Mouse (Mus musculus): ENCODE data around the gene Gm49383. TPM values are rescaled to one million over a fixed set of nuclear protein-coding genes. Genes with fewer than 3 reads are reported as not detected.

Gene Gm49383
- total and polyA plus RNA-seq, 2 experiments from 2014 or later = 0.38 to 5.3 TPM

GRCm38 (mm10) chr12:69197378-69198163 lies 667 bp upstream of the Gm49383 start:
- peak; percentile 36 for DNase-seq (ENCODE audit: low spot score)
- peak overlapping the region; percentile 91 for H3K4me2 ChIP-seq (ENCODE audit: low read depth, low read length, poor library complexity, severe bottlenecking)
- WGBS = 0% methylated on average over 94 of the region's 94 CpGs
- no peaks in the 10 kb centered on the region for H3K27me3 ChIP-seq (ENCODE audit: insufficient read depth, low read length)
- H3K9ac ChIP-seq (replicated peaks; ENCODE audit: low read length, poor library complexity, severe bottlenecking) = peak overlapping the region; percentile 86
- TF ChIP-seq CTCF (IDR thresholded peaks at IDR 0.05) = no peak
- no peaks in the 10 kb centered on the region; the same call in 1 of the 2 replicates for H3K36me3 ChIP-seq (ENCODE audit: insufficient read depth, low read length)
- peak overlapping the region; percentile 94 for H3K27ac ChIP-seq (ENCODE audit: low read depth, low read length)
- ATAC-seq (ENCODE audit: low FRiP score) = peak; percentile 86
- H3K4me3 ChIP-seq (ENCODE audit: low read depth, low read length) = peak overlapping the region; percentile 94
- no peaks in the 10 kb centered on the region for H3K9me3 ChIP-seq (ENCODE audit: low read length)
- H3K4me1 ChIP-seq (ENCODE audit: insufficient read depth, low read length) = peaks cover 3% of the 10 kb centered on the region; the same call in 1 of the 2 replicates

- Histone ChIP-seq H3K4me2 (ENCODE audit: low read depth, low read length, poor library complexity, severe bottlenecking) (no peak overlapping the region), H3K9ac (replicated peaks; ENCODE audit: low read length, poor library complexity, severe bottlenecking) (no peak overlapping the region), H3K27ac (ENCODE audit: low read depth, low read length) (no peak overlapping the region), H3K9me3 (ENCODE audit: low read length) (no peaks in the 10 kb centered on the region), H3K4me3 (ENCODE audit: low read depth, low read length) (no peak overlapping the region), H3K36me3 (ENCODE audit: insufficient read depth, low read length) (no peaks in the 10 kb centered on the region), H3K4me1 (ENCODE audit: insufficient read depth, low read length) (peaks cover 3% of the 10 kb centered on the region; the same call in 1 of the 2 replicates), H3K27me3 (ENCODE audit: insufficient read depth, low read length) (no peaks in the 10 kb centered on the region)
- 91% methylated on average over 2 of the region's 2 CpGs for WGBS
- no peak for TF ChIP-seq CTCF (IDR thresholded peaks at IDR 0.05)
- no peak for DNase-seq (ENCODE audit: low spot score)
- no peak for ATAC-seq (ENCODE audit: low FRiP score)
Measured at GRCm38 (mm10) chr12:69192637-69193036, 4.3 kb downstream of the Gm49383 start.

GRCm38 (mm10) chr12:69191396-69191795 lies 5.5 kb downstream of the Gm49383 start:
- Histone ChIP-seq H3K27me3 (ENCODE audit: insufficient read depth, low read length) (no peaks in the 10 kb centered on the region), H3K4me1 (ENCODE audit: insufficient read depth, low read length) (peaks cover 7% of the 10 kb centered on the region; the same call in 1 of the 2 replicates), H3K27ac (ENCODE audit: low read depth, low read length) (no peak overlapping the region), H3K4me2 (ENCODE audit: low read depth, low read length, poor library complexity, severe bottlenecking) (no peak overlapping the region), H3K36me3 (ENCODE audit: insufficient read depth, low read length) (no peaks in the 10 kb centered on the region), H3K4me3 (ENCODE audit: low read depth, low read length) (no peak overlapping the region), H3K9me3 (ENCODE audit: low read length) (no peaks in the 10 kb centered on the region), H3K9ac (replicated peaks; ENCODE audit: low read length, poor library complexity, severe bottlenecking) (no peak overlapping the region)
- DNase-seq (ENCODE audit: low spot score) = no peak
- ATAC-seq (ENCODE audit: low FRiP score) = no peak
- WGBS = 92% methylated on average over 5 of the region's 5 CpGs
- no peak for TF ChIP-seq CTCF (IDR thresholded peaks at IDR 0.05)

DNA sequence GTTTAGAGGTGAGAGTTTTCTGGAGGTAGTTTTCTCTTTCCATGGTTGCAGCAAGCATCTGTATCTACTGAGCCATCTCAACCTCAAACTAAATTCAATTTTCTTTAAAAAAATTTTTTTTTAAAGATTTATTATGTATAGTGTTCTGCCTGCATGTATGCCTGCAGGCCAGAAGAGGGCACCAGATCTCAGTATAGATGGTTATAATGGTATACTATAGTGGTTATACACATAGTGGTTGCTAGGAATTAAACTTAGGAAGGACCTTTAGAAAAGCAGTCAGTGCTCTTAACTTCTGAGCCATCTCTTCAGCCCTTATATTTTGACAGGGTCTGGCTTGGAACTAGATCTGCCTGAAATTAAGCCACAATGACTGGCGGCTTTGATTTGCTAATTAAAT lies 6.4 kb downstream of the Gm49383 start:
- Histone ChIP-seq H3K4me3 (ENCODE audit: low read depth, low read length) (no peak overlapping the region), H3K9ac (replicated peaks; ENCODE audit: low read length, poor library complexity, severe bottlenecking) (no peak overlapping the region), H3K4me2 (ENCODE audit: low read depth, low read length, poor library complexity, severe bottlenecking) (no peak overlapping the region), H3K4me1 (ENCODE audit: insufficient read depth, low read length) (peaks cover 8% of the 10 kb centered on the region; the same call in 1 of the 2 replicates), H3K36me3 (ENCODE audit: insufficient read depth, low read length) (no peaks in the 10 kb centered on the region), H3K9me3 (ENCODE audit: low read length) (no peaks in the 10 kb centered on the region), H3K27ac (ENCODE audit: low read depth, low read length) (no peak overlapping the region), H3K27me3 (ENCODE audit: insufficient read depth, low read length) (no peaks in the 10 kb centered on the region)
- 100% methylated on average over 1 of the region's 1 CpGs for WGBS
- ATAC-seq (ENCODE audit: low FRiP score) (no peak), DNase-seq (ENCODE audit: low spot score) (no peak)
- peak; percentile 64 for TF ChIP-seq CTCF (IDR thresholded peaks at IDR 0.05)

DNA sequence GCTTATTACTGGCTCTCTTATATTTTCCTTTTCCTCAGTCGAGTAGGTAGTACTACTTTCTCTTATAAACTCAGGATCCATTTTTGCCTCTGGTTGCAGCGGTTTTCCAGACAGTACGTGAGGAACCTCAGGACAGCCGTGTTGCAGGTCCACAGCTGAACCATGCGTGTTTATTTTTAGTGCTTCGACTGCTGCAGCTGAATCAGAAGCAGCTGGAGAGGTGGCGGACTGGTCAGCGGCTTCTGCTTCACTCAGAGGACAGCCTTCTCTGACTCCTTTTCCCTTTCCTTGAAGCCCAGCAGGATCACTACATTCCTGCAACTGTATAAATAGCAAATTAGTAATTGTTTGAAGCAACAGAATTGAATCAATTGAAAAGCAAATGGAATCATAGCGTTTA lies 6.8 kb downstream of the Gm49383 start:
- no peak overlapping the region for H3K27ac ChIP-seq (ENCODE audit: low read depth, low read length)
- no peaks in the 10 kb centered on the region for H3K27me3 ChIP-seq (ENCODE audit: insufficient read depth, low read length)
- H3K4me1 ChIP-seq (ENCODE audit: insufficient read depth, low read length) = peaks cover 12% of the 10 kb centered on the region
- DNase-seq (ENCODE audit: low spot score) (no peak), ATAC-seq (ENCODE audit: low FRiP score) (no peak)
- H3K9ac ChIP-seq (replicated peaks; ENCODE audit: low read length, poor library complexity, severe bottlenecking) = no peak overlapping the region
- H3K9me3 ChIP-seq (ENCODE audit: low read length) = no peaks in the 10 kb centered on the region
- WGBS = 92% methylated on average over 9 of the region's 9 CpGs
- H3K4me3 ChIP-seq (ENCODE audit: low read depth, low read length) = no peak overlapping the region
- H3K4me2 ChIP-seq (ENCODE audit: low read depth, low read length, poor library complexity, severe bottlenecking) = no peak overlapping the region
- TF ChIP-seq CTCF (IDR thresholded peaks at IDR 0.05) = no peak
- H3K36me3 ChIP-seq (ENCODE audit: insufficient read depth, low read length) = no peaks in the 10 kb centered on the region

- whole genome bisulfite sequencing = 65% methylated on average over 5 of the region's 5 CpGs
- TF ChIP-seq CTCF (IDR thresholded peaks at IDR 0.05) = no peak
- DNase-seq (ENCODE audit: low spot score) (no peak), ATAC-seq (ENCODE audit: low FRiP score) (no peak)
- Histone ChIP-seq H3K4me2 (ENCODE audit: low read depth, low read length, poor library complexity, severe bottlenecking) (no peak overlapping the region), H3K9me3 (ENCODE audit: low read length) (no peaks in the 10 kb centered on the region), H3K27me3 (ENCODE audit: insufficient read depth, low read length) (no peaks in the 10 kb centered on the region), H3K4me3 (ENCODE audit: low read depth, low read length) (no peak overlapping the region), H3K27ac (ENCODE audit: low read depth, low read length) (no peak overlapping the region), H3K4me1 (ENCODE audit: insufficient read depth, low read length) (peaks cover 15% of the 10 kb centered on the region), H3K9ac (replicated peaks; ENCODE audit: low read length, poor library complexity, severe bottlenecking) (no peak overlapping the region), H3K36me3 (ENCODE audit: insufficient read depth, low read length) (0 out of 2 replicates have a peak, but pooled peaks cover 2% of the 10 kb centered on the region)
Measured at GRCm38 (mm10) chr12:69186811-69187471, 10.0 kb downstream of the Gm49383 start.
